Comparison of ENCODE assay signal across 8 mouse cellular contexts in the genomic region with DNA sequence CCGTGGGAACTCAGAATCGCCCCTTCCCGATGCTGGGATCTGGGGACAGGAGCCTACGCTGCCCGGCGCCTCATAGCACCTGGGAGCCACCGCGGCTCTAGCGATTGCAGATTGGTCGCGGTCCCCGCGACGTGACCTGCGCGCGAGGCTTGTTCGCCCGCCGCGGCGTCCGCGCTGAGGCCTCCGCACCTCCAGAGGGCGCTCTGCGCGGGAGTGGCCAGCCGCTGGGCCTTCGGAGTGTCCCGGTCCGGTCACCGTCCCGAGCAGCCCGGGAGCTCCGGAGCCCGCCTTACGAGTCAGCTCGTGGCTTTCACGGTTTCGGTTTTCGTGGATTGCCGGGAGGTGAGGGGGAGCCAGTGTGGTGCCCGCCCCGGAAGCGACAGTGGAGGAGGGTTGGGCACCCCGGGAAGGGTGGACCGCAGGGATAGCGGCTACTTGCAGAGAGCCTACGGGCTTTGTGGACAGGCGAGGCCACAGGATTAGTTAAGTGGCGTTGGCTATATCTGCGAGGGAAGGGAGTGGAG. TPM values are rescaled to one million over a fixed set of nuclear protein-coding genes. Genes with fewer than 3 reads are reported as not detected.
DNase-seq lines count a peak whose midpoint lies in the region; ATAC-seq and TF ChIP-seq lines count a peak whose summit lies in the region.

No protein-coding gene starts in this region.

- peaks cover 35% of the 10 kb centered on the region for H3K36me3 ChIP-seq in heart, embryonic 12.5 days
- H3K36me3 ChIP-seq in kidney, postnatal 0 days (ENCODE audit: insufficient read depth, low read length) = peaks cover 19% of the 10 kb centered on the region
- H3K36me3 ChIP-seq in liver, embryonic 13.5 days = peaks cover 24% of the 10 kb centered on the region
- H3K36me3 ChIP-seq in stomach, embryonic 14.5 days (ENCODE audit: control insufficient read depth, insufficient read depth, low read length) = peaks cover 16% of the 10 kb centered on the region

- peak; percentile 93 to 95 for DNase-seq in B cell, adult 2 months
- DNase-seq in kidney, postnatal 0 days (ENCODE audit: low spot score) = peak; percentile 88
- peak; percentile 88 for DNase-seq in liver, embryonic 13.5 days
- peak; percentile 86 to 90 for DNase-seq in natural killer cell, adult 2 months (ENCODE audit: low spot score in 2 of 2)

- peaks cover 8% of the 10 kb centered on the region for H3K4me1 ChIP-seq in bone marrow macrophage, adult 2 months (ENCODE audit: control insufficient read depth, insufficient read depth, low read length)
- no peaks in the 10 kb centered on the region; the same call in 1 of the 2 replicates for H3K4me1 ChIP-seq in embryonic fibroblast, embryonic 13.5 days (ENCODE audit: control insufficient read depth, insufficient read depth, low read length)
- H3K4me1 ChIP-seq in heart, embryonic 12.5 days (replicated peaks) = peaks cover 28% of the 10 kb centered on the region
- peaks cover 7% of the 10 kb centered on the region; the same call in 1 of the 2 replicates for H3K4me1 ChIP-seq in kidney, postnatal 0 days (replicated peaks; ENCODE audit: insufficient read depth, low read length)
- H3K4me1 ChIP-seq in liver, embryonic 13.5 days (replicated peaks) = peaks cover 38% of the 10 kb centered on the region
- H3K4me1 ChIP-seq in stomach, embryonic 14.5 days (ENCODE audit: control insufficient read depth, insufficient read depth, low read length) = peaks cover 13% of the 10 kb centered on the region

- peak overlapping the region; percentile 76 for H3K9ac ChIP-seq in heart, embryonic 12.5 days
- H3K9ac ChIP-seq in kidney, postnatal 0 days (ENCODE audit: low read depth, low read length) = peak overlapping the region; percentile 89
- H3K9ac ChIP-seq in liver, embryonic 13.5 days = peak overlapping the region; percentile 89
- H3K9ac ChIP-seq in stomach, embryonic 14.5 days (replicated peaks; ENCODE audit: low read depth, low read length) = peak overlapping the region; percentile 41

- H3K27me3 ChIP-seq in heart, embryonic 12.5 days (replicated peaks) = 0 out of 2 replicates have a peak, but pooled peaks cover 3% of the 10 kb centered on the region
- H3K27me3 ChIP-seq in kidney, postnatal 0 days (ENCODE audit: insufficient read depth, low read length) = no peaks in the 10 kb centered on the region
- peaks cover 7% of the 10 kb centered on the region; the same call in 1 of the 2 replicates for H3K27me3 ChIP-seq in liver, embryonic 13.5 days
- no peaks in the 10 kb centered on the region for H3K27me3 ChIP-seq in stomach, embryonic 14.5 days (ENCODE audit: control insufficient read depth, insufficient read depth, low read length)

- TF ChIP-seq POLR2A in bone marrow macrophage, adult 2 months (IDR thresholded peaks at IDR 0.05; ENCODE audit: borderline replicate concordance, low read depth, low read length) = 0 out of 2 replicates have a peak, but pooled peaks have one; percentile 12
- TF ChIP-seq POLR2A in embryonic fibroblast, embryonic 13.5 days (IDR thresholded peaks at IDR 0.05; ENCODE audit: low read depth, low read length) = peak; percentile 76

- peak; percentile 35 for TF ChIP-seq CTCF in bone marrow macrophage, adult 2 months (IDR thresholded peaks at IDR 0.05; ENCODE audit: low read depth, low read length)
- TF ChIP-seq CTCF in embryonic fibroblast, embryonic 13.5 days (IDR thresholded peaks at IDR 0.05; ENCODE audit: borderline replicate concordance, insufficient read depth, low read length) = peak; percentile 70
- peak; percentile 93 for TF ChIP-seq CTCF in kidney, postnatal 0 days (IDR thresholded peaks at IDR 0.05; ENCODE audit: low read depth)

- under 1% methylated on average over 52 of the region's 53 CpGs for WGBS in heart, embryonic 12.5 days
- under 1% methylated on average over 53 of the region's 53 CpGs for WGBS in kidney, postnatal 0 days
- WGBS in liver, embryonic 13.5 days (ENCODE audit: insufficient replicate concordance) = under 1% methylated on average over 53 of the region's 53 CpGs
- WGBS in stomach, embryonic 14.5 days = 0% methylated on average over 49 of the region's 53 CpGs

- no peaks in the 10 kb centered on the region for H3K9me3 ChIP-seq in heart, embryonic 12.5 days (replicated peaks)
- H3K9me3 ChIP-seq in kidney, postnatal 0 days (replicated peaks; ENCODE audit: low read length) = no peaks in the 10 kb centered on the region
- no peaks in the 10 kb centered on the region for H3K9me3 ChIP-seq in liver, embryonic 13.5 days (replicated peaks)
- H3K9me3 ChIP-seq in stomach, embryonic 14.5 days (ENCODE audit: control insufficient read depth, low read depth, low read length) = no peaks in the 10 kb centered on the region

- H3K4me2 ChIP-seq in heart, embryonic 12.5 days = peak overlapping the region; percentile 90
- peak overlapping the region; percentile 85 for H3K4me2 ChIP-seq in kidney, postnatal 0 days (ENCODE audit: low read length)
- peak overlapping the region; percentile 93 for H3K4me2 ChIP-seq in liver, embryonic 13.5 days
- peak overlapping the region; percentile 68 for H3K4me2 ChIP-seq in stomach, embryonic 14.5 days (replicated peaks; ENCODE audit: low read depth, low read length)

- H3K4me3 ChIP-seq in bone marrow macrophage, adult 2 months (ENCODE audit: insufficient read depth, low read length) = peak overlapping the region; percentile 80
- peak overlapping the region; percentile 64 for H3K4me3 ChIP-seq in embryonic fibroblast, embryonic 13.5 days (ENCODE audit: insufficient read depth, low read length)
- H3K4me3 ChIP-seq in heart, embryonic 12.5 days = peak overlapping the region; percentile 83
- H3K4me3 ChIP-seq in kidney, postnatal 0 days (replicated peaks; ENCODE audit: low read depth, low read length) = peak overlapping the region; percentile 76
- peak overlapping the region; percentile 84 for H3K4me3 ChIP-seq in liver, embryonic 13.5 days (replicated peaks)
- peak overlapping the region; percentile 53 for H3K4me3 ChIP-seq in stomach, embryonic 14.5 days (ENCODE audit: low read depth, low read length)

- peak; percentile 84 for ATAC-seq in heart, embryonic 12.5 days (ENCODE audit: insufficient number of reproducible peaks, low FRiP score)
- ATAC-seq in kidney, postnatal 0 days (replicated peaks; ENCODE audit: low FRiP score, low read depth) = peak; percentile 85
- peak; percentile 83 for ATAC-seq in liver, embryonic 13.5 days (ENCODE audit: low read depth)
- peak; percentile 74 for ATAC-seq in stomach, embryonic 14.5 days (ENCODE audit: insufficient number of reproducible peaks, insufficient read depth, low FRiP score, low read depth)

- peak overlapping the region; percentile 78 for H3K27ac ChIP-seq in bone marrow macrophage, adult 2 months (ENCODE audit: insufficient read depth, low read depth, low read length)
- H3K27ac ChIP-seq in embryonic fibroblast, embryonic 13.5 days (ENCODE audit: insufficient read depth, low read length) = peak overlapping the region; percentile 44
- peak overlapping the region; percentile 87 for H3K27ac ChIP-seq in heart, embryonic 12.5 days (ENCODE audit: poor library complexity, severe bottlenecking)
- H3K27ac ChIP-seq in kidney, postnatal 0 days = peak overlapping the region; percentile 95
- peak overlapping the region; percentile 94 for H3K27ac ChIP-seq in liver, embryonic 13.5 days
- peak overlapping the region; percentile 64 for H3K27ac ChIP-seq in stomach, embryonic 14.5 days (ENCODE audit: low read length)

RNA-seq across cellular contexts. Expression of gene Dnm1, which starts 9.7 kb away (rescaled TPM):
- polyA plus RNA-seq in bone marrow macrophage, adult 2 months (2012; ENCODE audit: insufficient read depth, insufficient read length, missing spikeins) = 0.66 and 1.1 TPM in 2 replicates
- 37.2 and 52.6 TPM in 2 replicates for polyA plus RNA-seq in embryonic fibroblast, embryonic 13.5 days (2011; ENCODE audit: insufficient read length, low read depth, missing spikeins)
- polyA plus RNA-seq in heart, embryonic 12.5 days (2016; fragmentation: Nextera tagmentation; extraction: Ambion mirVana) = 6.2 and 7.6 TPM in 2 replicates
- 5.3 and 5.6 TPM in 2 replicates for polyA plus RNA-seq in kidney, postnatal 0 days (2015; fragmentation: Nextera tagmentation; extraction: Ambion mirVana)
- 0.65 and 0.81 TPM in 2 replicates for polyA plus RNA-seq in liver, embryonic 13.5 days (2015; fragmentation: Nextera tagmentation; extraction: Ambion mirVana)
- polyA plus RNA-seq in stomach, embryonic 14.5 days (2014; fragmentation: Nextera tagmentation; extraction: Ambion mirVana) = 20.5 and 22.6 TPM in 2 replicates

RNA-seq across cellular contexts. Expression of gene Ciz1, which starts 10.8 kb away (rescaled TPM):
- polyA plus RNA-seq in bone marrow macrophage, adult 2 months (2012; ENCODE audit: insufficient read depth, insufficient read length, missing spikeins) = 101 and 103 TPM in 2 replicates
- 41.8 and 47.6 TPM in 2 replicates for polyA plus RNA-seq in embryonic fibroblast, embryonic 13.5 days (2011; ENCODE audit: insufficient read length, low read depth, missing spikeins)
- 40.5 and 42.2 TPM in 2 replicates for polyA plus RNA-seq in heart, embryonic 12.5 days (2016; fragmentation: Nextera tagmentation; extraction: Ambion mirVana)
- 33.7 and 33.8 TPM in 2 replicates for polyA plus RNA-seq in kidney, postnatal 0 days (2015; fragmentation: Nextera tagmentation; extraction: Ambion mirVana)
- 14.8 and 21.1 TPM in 2 replicates for polyA plus RNA-seq in liver, embryonic 13.5 days (2015; fragmentation: Nextera tagmentation; extraction: Ambion mirVana)
- polyA plus RNA-seq in stomach, embryonic 14.5 days (2014; fragmentation: Nextera tagmentation; extraction: Ambion mirVana) = 44.7 and 45.4 TPM in 2 replicates

RNA-seq across cellular contexts. Expression of gene 1110008P14Rik, which starts 18.9 kb away (rescaled TPM):
- polyA plus RNA-seq in bone marrow macrophage, adult 2 months (2012; ENCODE audit: insufficient read depth, insufficient read length, missing spikeins) = 53.8 and 63.3 TPM in 2 replicates
- 28.8 and 30.3 TPM in 2 replicates for polyA plus RNA-seq in embryonic fibroblast, embryonic 13.5 days (2011; ENCODE audit: insufficient read length, low read depth, missing spikeins)
- 48.2 and 48.9 TPM in 2 replicates for polyA plus RNA-seq in heart, embryonic 12.5 days (2016; fragmentation: Nextera tagmentation; extraction: Ambion mirVana)
- 87.0 and 96.8 TPM in 2 replicates for polyA plus RNA-seq in kidney, postnatal 0 days (2015; fragmentation: Nextera tagmentation; extraction: Ambion mirVana)
- 35.3 and 39.2 TPM in 2 replicates for polyA plus RNA-seq in liver, embryonic 13.5 days (2015; fragmentation: Nextera tagmentation; extraction: Ambion mirVana)
- 35.0 and 46.3 TPM in 2 replicates for polyA plus RNA-seq in stomach, embryonic 14.5 days (2014; fragmentation: Nextera tagmentation; extraction: Ambion mirVana)

RNA-seq across cellular contexts. Expression of gene Lcn2, which starts 25.2 kb away (rescaled TPM):
- 2.1 and 2.4 TPM in 2 replicates for polyA plus RNA-seq in bone marrow macrophage, adult 2 months (2012; ENCODE audit: insufficient read depth, insufficient read length, missing spikeins)
- polyA plus RNA-seq in embryonic fibroblast, embryonic 13.5 days (2011; ENCODE audit: insufficient read length, low read depth, missing spikeins) = not detected in 2 replicates
- 0.14 and 0.38 TPM in 2 replicates for polyA plus RNA-seq in heart, embryonic 12.5 days (2016; fragmentation: Nextera tagmentation; extraction: Ambion mirVana)
- 43.5 and 50.3 TPM in 2 replicates for polyA plus RNA-seq in kidney, postnatal 0 days (2015; fragmentation: Nextera tagmentation; extraction: Ambion mirVana)
- polyA plus RNA-seq in liver, embryonic 13.5 days (2015; fragmentation: Nextera tagmentation; extraction: Ambion mirVana) = 18.0 and 22.8 TPM in 2 replicates
- 3.7 and 6.8 TPM in 2 replicates for polyA plus RNA-seq in stomach, embryonic 14.5 days (2014; fragmentation: Nextera tagmentation; extraction: Ambion mirVana)

RNA-seq across cellular contexts. Expression of gene Ptges2, which starts 32.8 kb away (rescaled TPM):
- 7.4 and 7.9 TPM in 2 replicates for polyA plus RNA-seq in bone marrow macrophage, adult 2 months (2012; ENCODE audit: insufficient read depth, insufficient read length, missing spikeins)
- 14.3 and 18.0 TPM in 2 replicates for polyA plus RNA-seq in embryonic fibroblast, embryonic 13.5 days (2011; ENCODE audit: insufficient read length, low read depth, missing spikeins)
- polyA plus RNA-seq in heart, embryonic 12.5 days (2016; fragmentation: Nextera tagmentation; extraction: Ambion mirVana) = 39.9 and 44.9 TPM in 2 replicates
- 44.1 and 44.8 TPM in 2 replicates for polyA plus RNA-seq in kidney, postnatal 0 days (2015; fragmentation: Nextera tagmentation; extraction: Ambion mirVana)
- 14.1 and 15.5 TPM in 2 replicates for polyA plus RNA-seq in liver, embryonic 13.5 days (2015; fragmentation: Nextera tagmentation; extraction: Ambion mirVana)
- polyA plus RNA-seq in stomach, embryonic 14.5 days (2014; fragmentation: Nextera tagmentation; extraction: Ambion mirVana) = 28.1 and 30.5 TPM in 2 replicates

Comparison
In these comparisons a context has a peak if more than half of its experiments do, and no peak if none do; other contexts are left out.
1. Peak in every context shown above with its lines: DNase-seq, ATAC-seq, H3K4me3 ChIP-seq and H3K27ac ChIP-seq.
2. H3K27ac ChIP-seq: peak in every context shown above with its lines; median percentile 95 in kidney, postnatal 0 days; 94 in liver, embryonic 13.5 days; 87 in heart, embryonic 12.5 days; 78 in bone marrow macrophage, adult 2 months; 64 in stomach, embryonic 14.5 days; 44 in embryonic fibroblast, embryonic 13.5 days.
3. CTCF ChIP-seq: peak in every context shown above with its lines; median percentile 93 in kidney, postnatal 0 days; 70 in embryonic fibroblast, embryonic 13.5 days; 35 in bone marrow macrophage, adult 2 months.